In the genomic region with DNA sequence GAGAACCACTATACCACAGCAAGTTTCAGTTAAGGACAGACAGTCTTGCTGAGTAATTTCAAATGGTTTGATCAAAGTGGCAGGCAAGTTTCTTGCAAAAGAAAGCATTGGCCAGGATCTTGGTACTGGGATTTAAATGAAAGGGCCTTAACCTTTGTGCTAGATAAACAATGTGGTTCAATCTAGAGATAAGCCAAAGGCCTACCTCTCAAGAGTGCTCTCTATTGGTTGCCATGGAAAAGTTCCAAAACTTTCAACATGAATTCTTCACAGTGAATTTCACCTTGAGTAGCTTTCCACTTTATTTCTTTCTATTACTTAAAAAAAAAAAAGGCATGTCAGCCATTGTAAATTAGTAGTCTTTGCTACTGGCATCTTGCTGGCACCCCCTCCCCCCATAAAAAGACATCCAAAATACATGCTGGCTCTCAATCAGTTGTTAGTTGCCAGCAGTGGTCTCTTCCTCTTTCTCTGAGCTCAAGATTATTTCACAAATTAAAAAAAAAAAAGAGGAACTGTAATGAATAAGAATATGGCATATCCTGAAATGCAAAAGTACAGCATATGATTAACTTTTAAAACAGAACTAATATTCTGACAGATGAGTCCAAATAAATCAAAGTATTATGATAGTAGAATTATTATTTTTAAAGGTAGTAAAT, we compare ENCODE assay signal across 15 mouse cellular contexts.
"Had no signal": no experiment of that assay in that cellular context is flagged by ENCODE, and none has a peak within 500 bp of the region (broad histone marks: within the 10 kb centered on the region; RNA-seq: fewer than 3 reads in every experiment).

No protein-coding gene starts in this region.

- DNase-seq: kidney, adult 2 months; kidney, postnatal 14 days; right cerebral cortex, postnatal 14 days; thymus, adult 2 months; thymus, postnatal 25 days had no signal

- H3K27me3 ChIP-seq: kidney, embryonic 15.5 days; limb, embryonic 15.5 days; liver, embryonic 15.5 days; lung, embryonic 15.5 days; megakaryocyte, embryonic 14.5 days; midbrain, embryonic 15.5 days; neural tube, embryonic 12.5 days; stomach, embryonic 15.5 days had no signal

- ATAC-seq: intestine, embryonic 16.5 days; midbrain, embryonic 15.5 days had no signal

- H3K4me3 ChIP-seq: kidney, embryonic 15.5 days; left cerebral cortex, adult 2 months; limb, embryonic 15.5 days; liver, embryonic 15.5 days; lung, embryonic 15.5 days; megakaryocyte, embryonic 14.5 days; midbrain, embryonic 15.5 days; neural tube, embryonic 12.5 days; stomach, embryonic 15.5 days had no signal

- H3K36me3 ChIP-seq: kidney, embryonic 15.5 days; limb, embryonic 15.5 days; liver, embryonic 15.5 days; lung, embryonic 15.5 days; midbrain, embryonic 15.5 days; neural tube, embryonic 12.5 days; stomach, embryonic 15.5 days had no signal

- H3K9me3 ChIP-seq: kidney, embryonic 15.5 days; limb, embryonic 15.5 days; liver, embryonic 15.5 days; lung, embryonic 15.5 days; midbrain, embryonic 15.5 days; neural tube, embryonic 12.5 days; stomach, embryonic 15.5 days had no signal

- H3K4me1 ChIP-seq: kidney, embryonic 15.5 days; limb, embryonic 15.5 days; liver, embryonic 15.5 days; lung, embryonic 15.5 days; megakaryocyte, embryonic 14.5 days; midbrain, embryonic 15.5 days; neural tube, embryonic 12.5 days; stomach, embryonic 15.5 days had no signal

- H3K27ac ChIP-seq: kidney, embryonic 15.5 days; left cerebral cortex, adult 2 months; limb, embryonic 15.5 days; liver, embryonic 15.5 days; lung, embryonic 15.5 days; midbrain, embryonic 15.5 days; neural tube, embryonic 12.5 days; stomach, embryonic 15.5 days had no signal

- H3K9ac ChIP-seq: kidney, embryonic 15.5 days; limb, embryonic 15.5 days; liver, embryonic 15.5 days; lung, embryonic 15.5 days; midbrain, embryonic 15.5 days; neural tube, embryonic 12.5 days; stomach, embryonic 15.5 days had no signal
